Comparison of ENCODE assay signal across 22 mouse cellular contexts in the genomic region with DNA sequence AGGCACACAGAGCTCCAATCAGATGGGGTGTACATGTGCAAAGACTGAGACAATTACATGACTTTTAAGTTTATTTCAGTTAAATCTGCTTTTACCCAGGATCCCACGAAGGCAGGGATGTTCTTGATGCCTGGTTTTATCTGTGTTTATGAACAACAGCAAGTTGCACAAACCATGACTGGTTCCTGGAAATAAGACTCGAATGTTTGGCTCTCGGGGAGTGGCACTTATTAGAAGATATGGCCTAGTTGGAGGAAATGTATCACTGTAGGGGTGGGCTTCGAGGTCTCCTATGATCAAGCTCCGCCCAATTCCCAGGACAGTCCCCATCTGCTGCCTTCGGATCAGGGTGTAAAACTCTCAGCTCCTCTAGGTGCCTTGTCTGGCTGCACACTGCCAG. TPM values are rescaled to one million over a fixed set of nuclear protein-coding genes. Genes with fewer than 3 reads are reported as not detected.
DNase-seq lines count a peak whose midpoint lies in the region; ATAC-seq and TF ChIP-seq lines count a peak whose summit lies in the region.
"Had no signal": no experiment of that assay in that cellular context is flagged by ENCODE, and none has a peak within 500 bp of the region (broad histone marks: within the 10 kb centered on the region; RNA-seq: fewer than 3 reads in every experiment).

No protein-coding gene starts in this region.

- DNase-seq in heart, postnatal 25 days (ENCODE audit: low spot score) = no peak
- no peak for DNase-seq in G1E (ENCODE audit: low spot score)
- peak; percentile 74 for DNase-seq in MEL (ENCODE audit: low read depth, low spot score)
- no peak for DNase-seq in kidney, postnatal 14 days
- no peak for DNase-seq in cerebellum, adult 9-10 months
- DNase-seq: adrenal gland, postnatal 36 days; cerebellum, postnatal 25 days; heart, adult 2 months; kidney, adult 9 months; layer of hippocampus, postnatal 36 days; left cerebral cortex, postnatal 4 days; lung, adult 2 months; lung, postnatal 4 days; right cerebral cortex, adult 18-20 months; spleen, adult 18-20 months; thymus, postnatal 36 days had no signal

- no peak for ATAC-seq in heart, embryonic 14.5 days (ENCODE audit: insufficient number of reproducible peaks, insufficient read depth, low FRiP score, low read depth)
- no peak for ATAC-seq in G1E (ENCODE audit: extremely low read depth, insufficient number of reproducible peaks, low FRiP score, poor library complexity, severe bottlenecking)
- peak; percentile 29 for ATAC-seq in megakaryocyte-erythroid progenitor cell, adult 5-6 weeks (replicated peaks; ENCODE audit: low FRiP score, low TSS enrichment, poor library complexity, severe bottlenecking)

- H3K9me3 ChIP-seq in heart, embryonic 14.5 days (ENCODE audit: control insufficient read depth, low read length) = no peaks in the 10 kb centered on the region
- H3K9me3 ChIP-seq in G1E (replicated peaks) (no peaks in the 10 kb centered on the region), MEL (replicated peaks; ENCODE audit: insufficient read depth, low read length) (no peaks in the 10 kb centered on the region)
- H3K9me3 ChIP-seq: embryonic facial prominence, embryonic 10.5 days; hindbrain, embryonic 15.5 days; stomach, embryonic 15.5 days had no signal

- peaks cover 14 to 17% of the 10 kb centered on the region in 2 experiments for H3K4me1 ChIP-seq in heart, embryonic 14.5 days (ENCODE audit: control insufficient read depth in 2 of 2, insufficient read depth in 2 of 2, low read length in 2 of 2)
- H3K4me1 ChIP-seq in G1E (ENCODE audit: insufficient read depth, low read depth, low read length) (peaks cover 62% of the 10 kb centered on the region), MEL (ENCODE audit: control insufficient read depth in 1 of 2, insufficient read depth in 2 of 2, low read length in 2 of 2) (peaks cover 10 to 29% of the 10 kb centered on the region in 2 experiments)
- H3K4me1 ChIP-seq: stomach, embryonic 15.5 days had no signal

- H3K79me2 ChIP-seq in MEL (ENCODE audit: control insufficient read depth, insufficient read depth, low read length, poor library complexity) = no peaks in the 10 kb centered on the region

- 45% methylated on average over 6 of the region's 6 CpGs for WGBS in heart, embryonic 14.5 days

- no peaks in the 10 kb centered on the region for H3K27me3 ChIP-seq in heart, embryonic 14.5 days (ENCODE audit: control insufficient read depth, insufficient read depth, low read length)
- no peaks in the 10 kb centered on the region for H3K27me3 ChIP-seq in G1E (ENCODE audit: insufficient read depth, low read length)
- no peaks in the 10 kb centered on the region for H3K27me3 ChIP-seq in MEL (ENCODE audit: control insufficient read depth in 1 of 2, insufficient read depth in 2 of 2, low read length in 2 of 2)
- H3K27me3 ChIP-seq: hindbrain, embryonic 15.5 days; stomach, embryonic 15.5 days had no signal

- no peak overlapping the region for H3K4me3 ChIP-seq in heart, embryonic 14.5 days (ENCODE audit: control insufficient read depth in 1 of 2, insufficient read depth in 1 of 2, low read depth in 1 of 2, low read length in 2 of 2)
- H3K4me3 ChIP-seq in G1E (ENCODE audit: low read depth, low read length) = peak overlapping the region; percentile 8; the same call in 1 of the 2 replicates
- no peak overlapping the region; a peak in 1 of 4 replicates for H3K4me3 ChIP-seq in MEL (ENCODE audit: control insufficient read depth in 1 of 2, insufficient read depth in 1 of 2, low read depth in 2 of 2, low read length in 2 of 2)
- H3K4me3 ChIP-seq: embryonic facial prominence, embryonic 10.5 days; heart, adult 2 months; hindbrain, embryonic 15.5 days; myocyte; stomach, embryonic 15.5 days had no signal

- intact Hi-C loops in heart, postnatal 25 days (cut with DNase I) = no loop called here

- peaks cover 21% of the 10 kb centered on the region for H3K36me3 ChIP-seq in heart, embryonic 14.5 days (ENCODE audit: control insufficient read depth, insufficient read depth, low read length)
- H3K36me3 ChIP-seq in G1E (replicated peaks) (peaks cover 45% of the 10 kb centered on the region), MEL (ENCODE audit: control insufficient read depth in 1 of 2, insufficient read depth in 2 of 2, low read length in 2 of 2) (peaks cover 1 to 35% of the 10 kb centered on the region in 2 experiments; a peak in 3 of 4 replicates)
- H3K36me3 ChIP-seq: hindbrain, embryonic 15.5 days had no signal

- TF ChIP-seq POLR2A in MEL (IDR thresholded peaks at IDR 0.05; ENCODE audit: control insufficient read depth in 1 of 2, insufficient read depth in 1 of 2, low read depth in 1 of 2, low read length in 2 of 2, poor library complexity in 1 of 2) = 0 out of 4 replicates have a peak, but pooled peaks of 1 of the 2 experiments have one; percentile 7

- H3K9ac ChIP-seq in heart, embryonic 14.5 days (ENCODE audit: low read length) = no peak overlapping the region
- no peak overlapping the region for H3K9ac ChIP-seq in MEL (ENCODE audit: control insufficient read depth, low read depth, low read length, poor library complexity, severe bottlenecking)
- H3K9ac ChIP-seq: hindbrain, embryonic 15.5 days; stomach, embryonic 15.5 days had no signal

- no peak for TF ChIP-seq EP300 in MEL (IDR thresholded peaks at IDR 0.05; ENCODE audit: low read depth in 1 of 2, low read length in 2 of 2)

- no peak for TF ChIP-seq CTCF in G1E (IDR thresholded peaks at IDR 0.05; ENCODE audit: low read depth, low read length)
- no peak for TF ChIP-seq CTCF in MEL (IDR thresholded peaks at IDR 0.05 in 2 of 3, conservative IDR thresholded peaks at IDR 0.05 in 1 of 3; ENCODE audit: control insufficient read depth in 1 of 3, insufficient read depth in 1 of 3, low read depth in 2 of 3, low read length in 3 of 3, poor library complexity in 1 of 3, severe bottlenecking in 1 of 3)

- peak overlapping the region; percentile 6 to 49; a peak in 3 of 4 replicates for H3K27ac ChIP-seq in heart, embryonic 14.5 days (replicated peaks in 1 of 2; ENCODE audit: control insufficient read depth in 1 of 2, insufficient read depth in 1 of 2, low read depth in 2 of 2, low read length in 2 of 2)
- H3K27ac ChIP-seq in MEL (ENCODE audit: control insufficient read depth, low read depth, low read length) = peak overlapping the region; percentile 86
- H3K27ac ChIP-seq: heart, adult 2 months; hindbrain, embryonic 15.5 days; stomach, embryonic 15.5 days had no signal

- no peak overlapping the region for H3K4me2 ChIP-seq in heart, embryonic 14.5 days (ENCODE audit: low read length)
- H3K4me2 ChIP-seq: hindbrain, embryonic 15.5 days; stomach, embryonic 15.5 days had no signal

- no peak for TF ChIP-seq RAD21 in MEL (IDR thresholded peaks at IDR 0.05; ENCODE audit: low read depth, low read length)

TF ChIP-seq in MEL, 35 proteins besides CTCF, POLR2A, EP300 and RAD21 (continues in another document):
- TF ChIP-seq POLR2AphosphoS5 (IDR thresholded peaks at IDR 0.05; ENCODE audit: borderline replicate concordance, low read depth, low read length) (no peak), SIN3A (IDR thresholded peaks at IDR 0.05; ENCODE audit: low read length) (no peak), GABPA (IDR thresholded peaks at IDR 0.05; ENCODE audit: low read depth, low read length) (no peak)

RNA-seq across cellular contexts. Expression of gene Vat1, which starts 20.1 kb away (rescaled TPM):
- polyA plus RNA-seq in heart, embryonic 14.5 days (2014; fragmentation: Nextera tagmentation; extraction: Ambion mirVana) = 24.7 and 31.6 TPM in 2 replicates
- total RNA-seq in heart, postnatal 25 days (2021) = 10 to 100 TPM; 21.6 to 25.5 TPM
- 237 and 238 TPM in 2 replicates for total RNA-seq in G1E (2014; fragmentation: Nextera tagmentation)
- total RNA-seq in G1E (2017) = 98.5 and 103 TPM in 2 replicates
- polyA plus RNA-seq in G1E (2012) = 384 and 452 TPM in 2 replicates
- total RNA-seq in MEL (2012; rRNA removed) = 43.9 and 49.5 TPM in 2 replicates
- 100 to 1,000 TPM in 1 of 2 experiments, not detected in 1; 125 TPM for polyA plus RNA-seq in MEL (2012; ENCODE audit: insufficient read depth in 1 of 2, insufficient read length in 2 of 2, low read depth in 1 of 2, low replicate concordance in 2 of 2, missing spikeins in 1 of 2)
- 6.5 and 7.4 TPM in 2 replicates for total RNA-seq in megakaryocyte-erythroid progenitor cell, adult 5-6 weeks (2014; fragmentation: Nextera tagmentation)
- total RNA-seq in megakaryocyte-erythroid progenitor cell, adult 5-6 weeks (2017) = 3.3 and 5.4 TPM in 2 replicates

RNA-seq across cellular contexts. Expression of gene Rnd2, which starts 21.3 kb away (rescaled TPM):
- polyA plus RNA-seq in heart, embryonic 14.5 days (2014; fragmentation: Nextera tagmentation; extraction: Ambion mirVana) = 5.4 and 9.0 TPM in 2 replicates
- total RNA-seq in heart, postnatal 25 days (2021) = 1 to 10 TPM; 5.7 to 6.2 TPM
- total RNA-seq in G1E (2014; fragmentation: Nextera tagmentation) = 26.5 and 32.0 TPM in 2 replicates
- 36.6 and 44.3 TPM in 2 replicates for total RNA-seq in G1E (2017)
- 35.3 and 46.4 TPM in 2 replicates for polyA plus RNA-seq in G1E (2012)
- 4.2 and 6.4 TPM in 2 replicates for total RNA-seq in MEL (2012; rRNA removed)
- 10 to 100 TPM in 1 of 2 experiments, not detected in 1; 18.6 TPM for polyA plus RNA-seq in MEL (2012; ENCODE audit: insufficient read depth in 1 of 2, insufficient read length in 2 of 2, low read depth in 1 of 2, low replicate concordance in 2 of 2, missing spikeins in 1 of 2)
- total RNA-seq in megakaryocyte-erythroid progenitor cell, adult 5-6 weeks (2014; fragmentation: Nextera tagmentation) = 1.6 and 7.2 TPM in 2 replicates
- 3.5 and 3.8 TPM in 2 replicates for total RNA-seq in megakaryocyte-erythroid progenitor cell, adult 5-6 weeks (2017)

RNA-seq across cellular contexts. Expression of gene Ifi35, which starts 37.9 kb away (rescaled TPM):
- 17.1 and 17.3 TPM in 2 replicates for polyA plus RNA-seq in heart, embryonic 14.5 days (2014; fragmentation: Nextera tagmentation; extraction: Ambion mirVana)
- 10 to 100 TPM; 12.0 to 13.7 TPM for total RNA-seq in heart, postnatal 25 days (2021)
- total RNA-seq in G1E (2014; fragmentation: Nextera tagmentation) (26.3 and 34.3 TPM in 2 replicates), G1E (2017) (48.4 and 54.8 TPM in 2 replicates), MEL (2012; rRNA removed) (37.5 and 64.4 TPM in 2 replicates)
- polyA plus RNA-seq in G1E (2012) (24.3 and 28.1 TPM in 2 replicates), MEL (2012; ENCODE audit: insufficient read depth in 1 of 2, insufficient read length in 2 of 2, low read depth in 1 of 2, low replicate concordance in 2 of 2, missing spikeins in 1 of 2) (100 to 1,000 TPM in 1 of 2 experiments, 10 to 100 TPM in 1; 35.5 to 146 TPM)
- 35.5 and 44.1 TPM in 2 replicates for total RNA-seq in megakaryocyte-erythroid progenitor cell, adult 5-6 weeks (2014; fragmentation: Nextera tagmentation)
- 31.7 and 33.5 TPM in 2 replicates for total RNA-seq in megakaryocyte-erythroid progenitor cell, adult 5-6 weeks (2017)

RNA-seq across cellular contexts. Expression of gene Rpl27, which starts 44.0 kb away (rescaled TPM):
- polyA plus RNA-seq in heart, embryonic 14.5 days (2014; fragmentation: Nextera tagmentation; extraction: Ambion mirVana) = 245 and 260 TPM in 2 replicates
- 10 to 100 TPM; 46.7 to 56.2 TPM for total RNA-seq in heart, postnatal 25 days (2021)
- total RNA-seq in G1E (2014; fragmentation: Nextera tagmentation) (787 and 879 TPM in 2 replicates), G1E (2017) (1,687 and 2,225 TPM in 2 replicates), MEL (2012; rRNA removed) (2,405 and 2,621 TPM in 2 replicates)
- polyA plus RNA-seq in G1E (2012) (444 and 1,039 TPM in 2 replicates), MEL (2012; ENCODE audit: insufficient read depth in 1 of 2, insufficient read length in 2 of 2, low read depth in 1 of 2, low replicate concordance in 2 of 2, missing spikeins in 1 of 2) (100 to 1,000 TPM in 1 of 2 experiments, not detected in 1; 595 TPM)
- total RNA-seq in megakaryocyte-erythroid progenitor cell, adult 5-6 weeks (2014; fragmentation: Nextera tagmentation) = 1,243 and 1,644 TPM in 2 replicates
- total RNA-seq in megakaryocyte-erythroid progenitor cell, adult 5-6 weeks (2017) = 3,990 and 4,375 TPM in 2 replicates
